Mouse (Mus musculus) midbrain, embryonic 12.5 days (tissue): ENCODE results near the gene Rad1. TPM values are rescaled to one million over a fixed set of nuclear protein-coding genes. Genes with fewer than 3 reads are reported as not detected.
"Not testable (repeated sequence)": the region's sequence is repeated elsewhere in the genome, so short reads cannot be mapped to it uniquely, and the experiment has no call there.

ENCODE experiments used
- ATAC-seq: fragments of 200-750 bp; cut with Nextera tagmentation; 2 replicates; pipeline ENCODE4 v1.8.0; 2017; ENCODE audit warnings: low read depth, moderate TSS enrichment, moderate library complexity; ENCODE audit not compliant: low FRiP score
- H3K27ac ChIP-seq: fragments of 300-500 bp; sonication (generic); replicated peaks from 2 replicates; pipeline ENCODE4 v1.5.1; 2016; ENCODE audit warnings: mild to moderate bottlenecking
- H3K27me3 ChIP-seq: fragments of 300-500 bp; sonication (generic); 2 replicates; pipeline ENCODE4 v1.6.1; 2016; ENCODE audit warnings: mild to moderate bottlenecking
- H3K36me3 ChIP-seq: fragments of 300-500 bp; sonication (generic); 2 replicates; pipeline ENCODE4 v1.6.1; 2016
- H3K4me1 ChIP-seq: fragments of 300-500 bp; sonication (generic); 2 replicates; pipeline ENCODE4 v1.6.1; 2016
- H3K4me2 ChIP-seq: fragments of 300-500 bp; sonication (generic); replicated peaks from 2 replicates; pipeline ENCODE4 v1.6.1; 2016; ENCODE audit warnings: mild to moderate bottlenecking, moderate library complexity
- H3K4me3 ChIP-seq: fragments of 300-500 bp; sonication (generic); 2 replicates; pipeline ENCODE4 v1.5.1; 2016; ENCODE audit warnings: mild to moderate bottlenecking
- H3K9ac ChIP-seq: fragments of 300-500 bp; sonication (generic); replicated peaks from 2 replicates; pipeline ENCODE4 v1.6.1; 2016; ENCODE audit warnings: mild to moderate bottlenecking, moderate library complexity
- H3K9me3 ChIP-seq: fragments of 300-500 bp; sonication (generic); 2 replicates; pipeline ENCODE4 v1.6.1; 2016; ENCODE audit warnings: mild to moderate bottlenecking
- WGBS: fragments of 180-500 bp; shearing (Covaris S2); methylation state at CpG from one replicate; pipeline ENCODE4 v1.1.7; 2016; 5-methylcytosine and 5-hydroxymethylcytosine counted together
- polyA plus RNA-seq: library from polyadenylated mRNA; unstranded; fragments of >200 nt; fragmentation: Nextera tagmentation; extraction: Ambion mirVana; gene quantifications from 2 replicates; pipeline ENCODE4 v1.2.1, GENCODE M21; 2016

The Rad1 gene
- polyA plus RNA-seq, 1 experiment from 2014 or later: 41.3 TPM

GRCm38 (mm10) chr15:10470941-10471340, 14.9 kb upstream of the Rad1 start:
- 15% methylated on average over 3 of the region's 3 CpGs for WGBS

GRCm38 (mm10) chr15:10486365-10486839, 584 bp downstream of the Rad1 start:
- H3K4me2 ChIP-seq: peak overlapping the region; percentile 80
- peak; percentile 44; the same call in 1 of the 2 replicates for ATAC-seq
- H3K4me3 ChIP-seq: peak overlapping the region; percentile 86
- no peaks in the 10 kb centered on the region for H3K27me3 ChIP-seq
- no peaks in the 10 kb centered on the region for H3K9me3 ChIP-seq
- WGBS: under 1% methylated on average over 18 of the region's 18 CpGs
- H3K9ac ChIP-seq: peak overlapping the region; percentile 83
- peak overlapping the region; percentile 60; the same call in 1 of the 2 replicates for H3K27ac ChIP-seq
- peaks cover 26% of the 10 kb centered on the region for H3K36me3 ChIP-seq
- H3K4me1 ChIP-seq: peaks cover 18% of the 10 kb centered on the region

More at GRCm38 (mm10) chr15:10470941-10471340, 14.9 kb upstream of the Rad1 start:
- Histone ChIP-seq H3K4me3 (peak overlapping the region; percentile 89), H3K36me3 (peaks cover 10% of the 10 kb centered on the region), H3K4me2 (peak overlapping the region; percentile 63), H3K4me1 (peaks cover 19% of the 10 kb centered on the region), H3K27ac (no peak overlapping the region), H3K27me3 (no peaks in the 10 kb centered on the region), H3K9me3 (no peaks in the 10 kb centered on the region), H3K9ac (peak overlapping the region; percentile 52)
- ATAC-seq: peak; percentile 21; the same call in 1 of the 2 replicates

GRCm38 (mm10) chr15:10487246-10487645, 1.4 kb downstream of the Rad1 start:
- Histone ChIP-seq H3K4me3 (peak overlapping the region; percentile 86; the same call in 1 of the 2 replicates), H3K9me3 (no peaks in the 10 kb centered on the region), H3K9ac (no peak overlapping the region), H3K36me3 (peaks cover 24% of the 10 kb centered on the region), H3K4me1 (peaks cover 18% of the 10 kb centered on the region), H3K27me3 (no peaks in the 10 kb centered on the region), H3K27ac (no peak overlapping the region), H3K4me2 (peak overlapping the region; percentile 80)
- ATAC-seq: no peak
- 71% methylated on average over 2 of the region's 2 CpGs for WGBS

GRCm38 (mm10) chr15:10490101-10490500, 4.3 kb downstream of the Rad1 start:
- Histone ChIP-seq H3K4me2 (no peak overlapping the region), H3K27me3 (no peaks in the 10 kb centered on the region), H3K9me3 (no peaks in the 10 kb centered on the region), H3K9ac (no peak overlapping the region), H3K27ac (no peak overlapping the region), H3K4me1 (peaks cover 9% of the 10 kb centered on the region), H3K36me3 (peaks cover 29% of the 10 kb centered on the region), H3K4me3 (no peak overlapping the region)
- WGBS: 92% methylated on average over 5 of the region's 5 CpGs
- ATAC-seq: no peak

GRCm38 (mm10) chr15:10495944-10496343, 10.1 kb downstream of the Rad1 start:
- Histone ChIP-seq H3K9ac (no peak overlapping the region), H3K27ac (no peak overlapping the region), H3K4me1 (no peaks in the 10 kb centered on the region), H3K9me3 (no peaks in the 10 kb centered on the region), H3K4me3 (no peak overlapping the region), H3K27me3 (no peaks in the 10 kb centered on the region), H3K4me2 (no peak overlapping the region), H3K36me3 (peaks cover 27% of the 10 kb centered on the region)
- ATAC-seq: no peak
- WGBS: 96% methylated on average over 11 of the region's 11 CpGs

GRCm38 (mm10) chr15:10496696-10497095, 10.9 kb downstream of the Rad1 start:
- not testable (repeated sequence) for H3K9me3 ChIP-seq, H3K27me3 ChIP-seq, H3K9ac ChIP-seq, ATAC-seq, H3K4me3 ChIP-seq, H3K4me2 ChIP-seq, H3K27ac ChIP-seq, H3K4me1 ChIP-seq
- 94% methylated on average over 1 of the region's 1 CpGs for WGBS
- H3K36me3 ChIP-seq: peaks cover 27% of the 10 kb centered on the region

GRCm38 (mm10) chr15:10499593-10499992, 13.8 kb downstream of the Rad1 start:
- H3K27ac ChIP-seq: no peak overlapping the region
- H3K4me3 ChIP-seq: no peak overlapping the region
- no peak overlapping the region for H3K4me2 ChIP-seq
- no peak for ATAC-seq
- no peaks in the 10 kb centered on the region for H3K27me3 ChIP-seq
- no peaks in the 10 kb centered on the region for H3K4me1 ChIP-seq
- H3K9ac ChIP-seq: no peak overlapping the region
- no peaks in the 10 kb centered on the region for H3K9me3 ChIP-seq
- peaks cover 8% of the 10 kb centered on the region for H3K36me3 ChIP-seq
- WGBS: 77% methylated on average over 5 of the region's 5 CpGs

- 87% methylated on average over 5 of the region's 5 CpGs for WGBS
- Histone ChIP-seq H3K9me3 (no peaks in the 10 kb centered on the region), H3K36me3 (peaks cover 7% of the 10 kb centered on the region), H3K4me3 (no peak overlapping the region), H3K4me1 (no peaks in the 10 kb centered on the region), H3K27me3 (no peaks in the 10 kb centered on the region), H3K4me2 (no peak overlapping the region), H3K9ac (no peak overlapping the region), H3K27ac (no peak overlapping the region)
- no peak for ATAC-seq
Observed at GRCm38 (mm10) chr15:10500035-10500434, 14.2 kb downstream of the Rad1 start.

GRCm38 (mm10) chr15:10500838-10501719, 15.3 kb downstream of the Rad1 start:
- H3K27me3 ChIP-seq: no peaks in the 10 kb centered on the region
- WGBS: 59% methylated on average over 11 of the region's 11 CpGs
- H3K4me2 ChIP-seq: no peak overlapping the region
- H3K4me3 ChIP-seq: no peak overlapping the region
- peaks cover 3% of the 10 kb centered on the region for H3K36me3 ChIP-seq
- no peaks in the 10 kb centered on the region for H3K9me3 ChIP-seq
- H3K27ac ChIP-seq: no peak overlapping the region
- no peaks in the 10 kb centered on the region for H3K4me1 ChIP-seq
- ATAC-seq: peak; percentile 94
- H3K9ac ChIP-seq: no peak overlapping the region

- Histone ChIP-seq H3K27me3 (no peaks in the 10 kb centered on the region), H3K4me3 (no peak overlapping the region), H3K4me2 (no peak overlapping the region), H3K4me1 (no peaks in the 10 kb centered on the region), H3K27ac (no peak overlapping the region), H3K36me3 (no peaks in the 10 kb centered on the region), H3K9me3 (no peaks in the 10 kb centered on the region), H3K9ac (no peak overlapping the region)
- no peak for ATAC-seq
- 82% methylated on average over 11 of the region's 11 CpGs for WGBS
Observed at GRCm38 (mm10) chr15:10506099-10506498, 20.3 kb downstream of the Rad1 start.

- Histone ChIP-seq H3K27me3 (no peaks in the 10 kb centered on the region), H3K4me2 (no peak overlapping the region), H3K9me3 (no peaks in the 10 kb centered on the region), H3K36me3 (no peaks in the 10 kb centered on the region), H3K9ac (no peak overlapping the region), H3K27ac (no peak overlapping the region), H3K4me3 (no peak overlapping the region), H3K4me1 (no peaks in the 10 kb centered on the region)
- ATAC-seq: no peak
- 85% methylated on average over 7 of the region's 7 CpGs for WGBS
Observed at GRCm38 (mm10) chr15:10515166-10515565, 29.3 kb downstream of the Rad1 start.

GRCm38 (mm10) chr15:10525896-10526295, 40.1 kb downstream of the Rad1 start:
- 0 out of 2 replicates have a peak, but pooled peaks cover 2% of the 10 kb centered on the region for H3K4me1 ChIP-seq
- 84% methylated on average over 1 of the region's 1 CpGs for WGBS
- H3K27ac ChIP-seq: no peak overlapping the region
- ATAC-seq: no peak
- H3K9me3 ChIP-seq: no peaks in the 10 kb centered on the region
- no peak overlapping the region for H3K4me2 ChIP-seq
- H3K27me3 ChIP-seq: no peaks in the 10 kb centered on the region
- H3K4me3 ChIP-seq: no peak overlapping the region
- no peak overlapping the region for H3K9ac ChIP-seq
- no peaks in the 10 kb centered on the region for H3K36me3 ChIP-seq
